Mouse (Mus musculus): ENCODE results near the gene Rasl11b. TPM values are rescaled to one million over a fixed set of nuclear protein-coding genes. Genes with fewer than 3 reads are reported as not detected.

The Rasl11b gene
- polyA plus RNA-seq, 1 experiment from 2014 or later: 4.7 TPM

DNA sequence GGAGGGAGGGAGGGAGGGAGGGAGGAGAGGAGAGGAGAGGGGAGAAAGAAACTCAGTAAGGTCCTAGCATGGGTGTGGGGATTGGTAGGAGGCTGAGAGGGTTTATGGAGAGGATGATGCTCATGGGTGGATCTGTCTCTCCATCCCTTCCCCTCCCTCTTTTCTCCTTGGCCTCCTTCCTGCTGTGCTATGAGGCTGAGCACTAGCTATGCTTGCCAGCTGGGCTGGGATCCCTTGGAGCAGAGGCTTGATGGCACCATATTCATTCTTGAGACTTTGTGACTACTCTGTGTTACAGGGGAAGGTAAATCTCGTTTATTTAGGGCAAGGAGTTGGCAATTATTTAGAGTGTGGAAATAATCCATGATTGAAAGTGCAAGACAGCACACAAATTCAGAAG lies 33.9 kb downstream of the Rasl11b start:
- Histone ChIP-seq H3K36me3 (ENCODE audit: control insufficient read depth, insufficient read depth) (no peaks in the 10 kb centered on the region), H3K9me3 (replicated peaks; ENCODE audit: control insufficient read depth, low read length) (no peaks in the 10 kb centered on the region), H3K4me3 (ENCODE audit: low read depth, low read length) (no peak overlapping the region), H3K4me1 (ENCODE audit: control insufficient read depth, low read depth, low read length) (no peaks in the 10 kb centered on the region; the same call in none of the 2 replicates), H3K9ac (ENCODE audit: low read depth, low read length) (no peak overlapping the region), H3K4me2 (ENCODE audit: low read depth, low read length) (no peak overlapping the region), H3K27me3 (ENCODE audit: control insufficient read depth, insufficient read depth, low read depth, low read length) (no peaks in the 10 kb centered on the region), H3K27ac (ENCODE audit: low read length) (no peak overlapping the region)
- ATAC-seq (ENCODE audit: low read depth): no peak
- 46% methylated on average over 1 of the region's 1 CpGs for WGBS (ENCODE audit: insufficient replicate concordance)

DNA sequence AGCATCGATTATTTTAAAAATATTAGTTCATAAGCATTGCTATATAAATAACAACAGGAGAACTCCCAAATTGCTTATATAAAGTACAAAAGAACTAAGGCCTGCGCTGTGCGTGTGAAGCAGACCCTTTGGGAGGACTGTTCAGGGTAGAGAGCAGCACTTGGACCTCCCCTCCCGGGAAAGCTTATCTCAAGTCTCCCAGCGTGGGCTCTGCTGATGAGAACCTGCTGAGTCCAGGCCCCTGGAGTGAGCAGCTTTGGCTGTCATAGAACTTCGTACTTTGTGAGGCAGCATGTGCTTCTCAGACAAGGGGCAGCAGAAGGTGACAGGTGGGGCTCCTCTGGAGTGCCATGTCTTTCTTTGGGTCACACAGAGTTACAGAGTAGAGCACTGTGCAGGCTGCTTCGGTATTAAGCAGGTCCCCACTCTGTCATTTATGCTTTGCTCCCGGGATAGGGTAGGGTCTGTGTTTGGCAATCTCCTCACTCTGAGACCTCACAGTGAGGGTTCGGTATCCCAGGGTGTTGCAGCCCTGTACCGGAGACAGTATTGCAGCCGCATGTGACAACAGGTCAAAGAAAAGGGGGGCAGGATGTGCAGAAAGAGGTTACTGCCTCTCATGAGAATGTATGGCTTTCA lies 34.8 kb downstream of the Rasl11b start:
- no peaks in the 10 kb centered on the region for H3K36me3 ChIP-seq (ENCODE audit: control insufficient read depth, insufficient read depth)
- H3K9me3 ChIP-seq (replicated peaks; ENCODE audit: control insufficient read depth, low read length): no peaks in the 10 kb centered on the region
- no peak overlapping the region for H3K27ac ChIP-seq (ENCODE audit: low read length)
- H3K4me2 ChIP-seq (ENCODE audit: low read depth, low read length): no peak overlapping the region
- H3K9ac ChIP-seq (ENCODE audit: low read depth, low read length): no peak overlapping the region
- no peak for ATAC-seq (ENCODE audit: low read depth)
- H3K27me3 ChIP-seq (ENCODE audit: control insufficient read depth, insufficient read depth, low read depth, low read length): no peaks in the 10 kb centered on the region
- no peaks in the 10 kb centered on the region; the same call in none of the 2 replicates for H3K4me1 ChIP-seq (ENCODE audit: control insufficient read depth, low read depth, low read length)
- WGBS (ENCODE audit: insufficient replicate concordance): 51% methylated on average over 11 of the region's 11 CpGs
- H3K4me3 ChIP-seq (ENCODE audit: low read depth, low read length): no peak overlapping the region

DNA sequence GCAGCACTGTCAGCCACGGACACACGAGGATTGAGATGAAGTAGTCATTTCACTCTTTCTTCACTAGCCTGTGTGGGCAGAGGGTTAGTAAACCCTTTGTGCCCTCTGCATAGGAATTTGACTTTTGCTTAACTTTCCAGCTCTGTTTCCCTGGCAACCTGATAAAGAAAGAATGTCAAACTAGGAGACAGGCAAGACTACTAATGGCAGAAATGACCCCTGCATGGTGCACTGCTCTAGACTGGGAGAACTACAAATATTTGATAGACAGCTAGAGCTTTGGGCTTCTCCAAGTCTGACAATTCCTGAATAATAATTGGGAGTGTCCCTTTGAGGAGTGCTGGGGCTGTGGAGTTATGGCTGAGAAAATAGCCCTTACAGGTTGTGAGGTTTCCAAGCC lies 35.4 kb downstream of the Rasl11b start:
- peak; percentile 30; the same call in 1 of the 2 replicates for ATAC-seq (ENCODE audit: low read depth)
- H3K4me1 ChIP-seq (ENCODE audit: control insufficient read depth, low read depth, low read length): no peaks in the 10 kb centered on the region; the same call in none of the 2 replicates
- no peak overlapping the region for H3K27ac ChIP-seq (ENCODE audit: low read length)
- no peaks in the 10 kb centered on the region for H3K9me3 ChIP-seq (replicated peaks; ENCODE audit: control insufficient read depth, low read length)
- no peaks in the 10 kb centered on the region for H3K27me3 ChIP-seq (ENCODE audit: control insufficient read depth, insufficient read depth, low read depth, low read length)
- H3K36me3 ChIP-seq (ENCODE audit: control insufficient read depth, insufficient read depth): no peaks in the 10 kb centered on the region
- H3K4me3 ChIP-seq (ENCODE audit: low read depth, low read length): no peak overlapping the region
- WGBS (ENCODE audit: insufficient replicate concordance): 68% methylated on average over 2 of the region's 2 CpGs
- no peak overlapping the region for H3K4me2 ChIP-seq (ENCODE audit: low read depth, low read length)
- no peak overlapping the region for H3K9ac ChIP-seq (ENCODE audit: low read depth, low read length)

DNA sequence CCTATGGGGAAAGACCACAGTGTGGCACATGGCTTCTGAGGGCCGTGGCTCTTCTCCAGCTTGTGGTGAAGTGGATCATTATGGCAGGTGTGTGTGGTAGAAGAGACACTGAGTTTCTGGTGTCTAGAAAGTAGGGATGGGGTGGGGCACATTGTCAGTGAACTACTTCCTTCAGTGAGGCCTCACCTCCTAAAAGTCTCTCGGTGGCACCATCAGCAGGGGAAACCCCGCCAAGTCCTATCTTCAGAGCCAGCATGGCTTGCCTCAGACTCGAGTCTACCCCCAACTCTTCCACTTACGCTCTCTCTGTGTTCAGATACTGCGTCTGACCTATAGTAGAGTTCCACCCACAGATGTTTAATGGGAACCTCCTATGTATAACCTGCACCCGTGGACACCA lies 38.7 kb downstream of the Rasl11b start:
- H3K9me3 ChIP-seq (replicated peaks; ENCODE audit: control insufficient read depth, low read length): no peaks in the 10 kb centered on the region
- WGBS (ENCODE audit: insufficient replicate concordance): 40% methylated on average over 7 of the region's 7 CpGs
- ATAC-seq (ENCODE audit: low read depth): no peak
- H3K4me3 ChIP-seq (ENCODE audit: low read depth, low read length): no peak overlapping the region
- H3K36me3 ChIP-seq (ENCODE audit: control insufficient read depth, insufficient read depth): no peaks in the 10 kb centered on the region
- no peaks in the 10 kb centered on the region for H3K27me3 ChIP-seq (ENCODE audit: control insufficient read depth, insufficient read depth, low read depth, low read length)
- H3K4me1 ChIP-seq (ENCODE audit: control insufficient read depth, low read depth, low read length): no peaks in the 10 kb centered on the region; the same call in none of the 2 replicates
- no peak overlapping the region for H3K27ac ChIP-seq (ENCODE audit: low read length)
- no peak overlapping the region for H3K4me2 ChIP-seq (ENCODE audit: low read depth, low read length)
- no peak overlapping the region for H3K9ac ChIP-seq (ENCODE audit: low read depth, low read length)

GRCm38 (mm10) chr5:74239369-74239768 lies 44.3 kb downstream of the Rasl11b start:
- Histone ChIP-seq H3K4me2 (ENCODE audit: low read depth, low read length) (no peak overlapping the region), H3K9ac (ENCODE audit: low read depth, low read length) (no peak overlapping the region), H3K27me3 (ENCODE audit: control insufficient read depth, insufficient read depth, low read depth, low read length) (no peaks in the 10 kb centered on the region), H3K9me3 (replicated peaks; ENCODE audit: control insufficient read depth, low read length) (no peaks in the 10 kb centered on the region), H3K4me1 (ENCODE audit: control insufficient read depth, low read depth, low read length) (no peaks in the 10 kb centered on the region), H3K27ac (ENCODE audit: low read length) (no peak overlapping the region), H3K4me3 (ENCODE audit: low read depth, low read length) (no peak overlapping the region), H3K36me3 (ENCODE audit: control insufficient read depth, insufficient read depth) (no peaks in the 10 kb centered on the region)
- 68% methylated on average over 1 of the region's 1 CpGs for WGBS (ENCODE audit: insufficient replicate concordance)
- ATAC-seq (ENCODE audit: low read depth): no peak

- no peak for ATAC-seq (ENCODE audit: low read depth)
Measured at GRCm38 (mm10) chr5:74240298-74240697, 45.2 kb downstream of the Rasl11b start.

GRCm38 (mm10) chr5:74240926-74241680 lies 46.0 kb downstream of the Rasl11b start:
- WGBS (ENCODE audit: insufficient replicate concordance): 62% methylated on average over 13 of the region's 13 CpGs
- no peak overlapping the region for H3K4me3 ChIP-seq (ENCODE audit: low read depth, low read length)
- no peak overlapping the region for H3K27ac ChIP-seq (ENCODE audit: low read length)
- no peak overlapping the region for H3K9ac ChIP-seq (ENCODE audit: low read depth, low read length)
- H3K4me2 ChIP-seq (ENCODE audit: low read depth, low read length): no peak overlapping the region
- no peaks in the 10 kb centered on the region for H3K27me3 ChIP-seq (ENCODE audit: control insufficient read depth, insufficient read depth, low read depth, low read length)
- H3K36me3 ChIP-seq (ENCODE audit: control insufficient read depth, insufficient read depth): no peaks in the 10 kb centered on the region
- no peaks in the 10 kb centered on the region for H3K9me3 ChIP-seq (replicated peaks; ENCODE audit: control insufficient read depth, low read length)
- no peaks in the 10 kb centered on the region for H3K4me1 ChIP-seq (ENCODE audit: control insufficient read depth, low read depth, low read length)
- ATAC-seq (ENCODE audit: low read depth): no peak

More at GRCm38 (mm10) chr5:74240298-74240697, 45.2 kb downstream of the Rasl11b start:
- 68% methylated on average over 8 of the region's 8 CpGs for WGBS (ENCODE audit: insufficient replicate concordance)
- H3K36me3 ChIP-seq (ENCODE audit: control insufficient read depth, insufficient read depth): no peaks in the 10 kb centered on the region
- H3K4me3 ChIP-seq (ENCODE audit: low read depth, low read length): no peak overlapping the region
- H3K9ac ChIP-seq (ENCODE audit: low read depth, low read length): no peak overlapping the region
- no peak overlapping the region for H3K4me2 ChIP-seq (ENCODE audit: low read depth, low read length)
- no peak overlapping the region for H3K27ac ChIP-seq (ENCODE audit: low read length)
- no peaks in the 10 kb centered on the region for H3K27me3 ChIP-seq (ENCODE audit: control insufficient read depth, insufficient read depth, low read depth, low read length)
- H3K9me3 ChIP-seq (replicated peaks; ENCODE audit: control insufficient read depth, low read length): no peaks in the 10 kb centered on the region
- no peaks in the 10 kb centered on the region for H3K4me1 ChIP-seq (ENCODE audit: control insufficient read depth, low read depth, low read length)

GRCm38 (mm10) chr5:74242654-74243053 lies 47.6 kb downstream of the Rasl11b start:
- ATAC-seq (ENCODE audit: low read depth): peak; percentile 61; the same call in 1 of the 2 replicates
- no peaks in the 10 kb centered on the region for H3K36me3 ChIP-seq (ENCODE audit: control insufficient read depth, insufficient read depth)
- WGBS (ENCODE audit: insufficient replicate concordance): 63% methylated on average over 3 of the region's 3 CpGs
- H3K27ac ChIP-seq (ENCODE audit: low read length): no peak overlapping the region
- no peaks in the 10 kb centered on the region for H3K27me3 ChIP-seq (ENCODE audit: control insufficient read depth, insufficient read depth, low read depth, low read length)
- no peak overlapping the region for H3K4me3 ChIP-seq (ENCODE audit: low read depth, low read length)
- H3K9me3 ChIP-seq (replicated peaks; ENCODE audit: control insufficient read depth, low read length): no peaks in the 10 kb centered on the region
- no peak overlapping the region for H3K4me2 ChIP-seq (ENCODE audit: low read depth, low read length)
- H3K9ac ChIP-seq (ENCODE audit: low read depth, low read length): no peak overlapping the region
- H3K4me1 ChIP-seq (ENCODE audit: control insufficient read depth, low read depth, low read length): no peaks in the 10 kb centered on the region

DNA sequence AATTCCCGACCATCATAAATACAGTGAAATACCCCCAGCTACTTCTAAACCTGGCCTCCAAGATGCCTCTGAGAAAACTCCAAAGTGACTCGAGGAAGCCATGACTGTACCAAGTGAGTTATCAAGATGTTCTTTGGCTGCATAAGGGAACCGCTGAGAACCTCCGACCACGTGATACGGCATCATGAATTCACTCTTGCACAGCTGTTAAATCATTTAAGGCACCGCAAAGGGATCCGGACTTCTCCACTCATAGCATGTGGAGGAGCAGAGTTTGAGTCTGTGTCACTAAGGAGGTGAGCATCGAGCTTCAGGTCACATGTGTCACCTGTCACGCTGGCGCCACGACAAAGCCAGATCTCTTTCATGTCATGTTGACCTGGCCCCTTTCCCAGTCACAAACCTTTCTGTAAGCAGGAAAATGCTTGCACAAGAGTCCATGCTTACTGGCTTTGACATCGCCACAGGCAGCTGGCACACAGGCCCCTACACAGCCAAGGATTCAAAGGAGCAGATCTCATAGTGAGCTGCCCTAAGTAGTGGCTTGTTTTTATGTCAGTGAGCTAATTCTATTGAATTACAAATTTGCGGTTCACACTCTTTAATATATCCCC lies 49.4 kb downstream of the Rasl11b start:
- H3K27ac ChIP-seq (ENCODE audit: low read length): no peak overlapping the region
- no peak overlapping the region for H3K4me2 ChIP-seq (ENCODE audit: low read depth, low read length)
- H3K36me3 ChIP-seq (ENCODE audit: control insufficient read depth, insufficient read depth): no peaks in the 10 kb centered on the region
- no peaks in the 10 kb centered on the region for H3K9me3 ChIP-seq (replicated peaks; ENCODE audit: control insufficient read depth, low read length)
- WGBS (ENCODE audit: insufficient replicate concordance): 71% methylated on average over 14 of the region's 14 CpGs
- H3K9ac ChIP-seq (ENCODE audit: low read depth, low read length): no peak overlapping the region
- no peak overlapping the region for H3K4me3 ChIP-seq (ENCODE audit: low read depth, low read length)
- ATAC-seq (ENCODE audit: low read depth): peak; percentile 47; the same call in 1 of the 2 replicates
- H3K27me3 ChIP-seq (ENCODE audit: control insufficient read depth, insufficient read depth, low read depth, low read length): no peaks in the 10 kb centered on the region
- no peaks in the 10 kb centered on the region for H3K4me1 ChIP-seq (ENCODE audit: control insufficient read depth, low read depth, low read length)
